Mouse (Mus musculus) liver, embryonic 14.5 days (tissue): ENCODE measurements at regions not wholly inside any gene's neighbourhood (a gene's known extent, or its start where the extent isn't known, plus 50 kb on each side); places are given as distances from the start of the nearest gene placed in this dataset.

ENCODE experiments used
- ATAC-seq: fragments of 200-750 bp; cut with Nextera tagmentation; 2 replicates; pipeline ENCODE4 v1.8.0; 2017; ENCODE audit warnings: moderate number of reproducible peaks, mild to moderate bottlenecking, moderate library complexity; ENCODE audit not compliant: insufficient read depth
- DNase-seq, 3 experiments: peaks; one replicate each; pipeline ENCODE4 v3.0.0-alpha.2; 2012 to 2013; ENCODE audit warnings: low read depth in 3 of 3, low spot score in 3 of 3
- H3K27ac ChIP-seq: fragments of 300-500 bp; sonication (generic); 2 replicates; pipeline ENCODE4 v1.5.1; 2014; ENCODE audit warnings: moderate library complexity, mild to moderate bottlenecking, control low read depth, inconsistent platforms
- H3K27me3 ChIP-seq: fragments of 300-500 bp; sonication (generic); 2 replicates; pipeline ENCODE4 v1.6.1; 2014; ENCODE audit warnings: mild to moderate bottlenecking, low read length, moderate library complexity; ENCODE audit not compliant: control insufficient read depth, insufficient read depth
- H3K36me3 ChIP-seq: fragments of 300-500 bp; sonication (generic); replicated peaks from 2 replicates; pipeline ENCODE4 v1.6.1; 2014; ENCODE audit warnings: low read depth; ENCODE audit not compliant: control insufficient read depth, insufficient read depth
- H3K4me1 ChIP-seq, 2 experiments: fragments of 200-500 bp in 1 of 2; fragments of 300-500 bp in 1 of 2; sonication (generic) in 1 of 2; replicated peaks; 2 replicates each; pipeline ENCODE4 v1.6.1; 2012 to 2014; ENCODE audit warnings: antibody characterized with exemption in 1 of 2, inconsistent platforms in 1 of 2, low read length in 1 of 2; ENCODE audit not compliant: control insufficient read depth in 2 of 2, insufficient read depth in 2 of 2
- H3K4me2 ChIP-seq: fragments of 300-500 bp; sonication (generic); 2 replicates; pipeline ENCODE4 v1.6.1; 2014; ENCODE audit warnings: low read depth, mild to moderate bottlenecking, control low read depth, moderate library complexity
- H3K4me3 ChIP-seq, 2 experiments: fragments of 200-500 bp in 1 of 2; fragments of 300-500 bp in 1 of 2; sonication (generic) in 1 of 2; 2 replicates each; pipeline ENCODE4 v1.5.1; 2012 to 2014; ENCODE audit warnings: low read depth in 2 of 2, low read length in 2 of 2, mild to moderate bottlenecking in 2 of 2, control low read depth in 1 of 2, inconsistent platforms in 1 of 2, moderate library complexity in 1 of 2; ENCODE audit not compliant: insufficient read depth in 1 of 2
- H3K9ac ChIP-seq: fragments of 300-500 bp; sonication (generic); replicated peaks from 2 replicates; pipeline ENCODE4 v1.6.1; 2014; ENCODE audit warnings: mild to moderate bottlenecking, control low read depth, moderate library complexity
- H3K9me3 ChIP-seq: fragments of 300-500 bp; sonication (generic); 2 replicates; pipeline ENCODE4 v1.6.1; 2016; ENCODE audit warnings: low read length, mixed read lengths; ENCODE audit not compliant: control insufficient read depth
- CTCF ChIP-seq: IDR thresholded peaks from 2 replicates; pipeline ENCODE4 v1.5.1; 2016; ENCODE audit warnings: antibody characterized with exemption, low read depth, control low read depth
- EP300 ChIP-seq: IDR thresholded peaks from 2 replicates; pipeline ENCODE4 v1.6.1; 2016; ENCODE audit warnings: antibody characterized with exemption, low read depth
- WGBS: fragments of 180-500 bp; shearing (Covaris S2); extraction: QIAGEN DNeasy Blood & Tissue Kit; methylation state at CpG from one replicate; pipeline ENCODE4 v1.1.7; 2014; ENCODE audit not compliant: insufficient replicate concordance; 5-methylcytosine and 5-hydroxymethylcytosine counted together

DNA sequence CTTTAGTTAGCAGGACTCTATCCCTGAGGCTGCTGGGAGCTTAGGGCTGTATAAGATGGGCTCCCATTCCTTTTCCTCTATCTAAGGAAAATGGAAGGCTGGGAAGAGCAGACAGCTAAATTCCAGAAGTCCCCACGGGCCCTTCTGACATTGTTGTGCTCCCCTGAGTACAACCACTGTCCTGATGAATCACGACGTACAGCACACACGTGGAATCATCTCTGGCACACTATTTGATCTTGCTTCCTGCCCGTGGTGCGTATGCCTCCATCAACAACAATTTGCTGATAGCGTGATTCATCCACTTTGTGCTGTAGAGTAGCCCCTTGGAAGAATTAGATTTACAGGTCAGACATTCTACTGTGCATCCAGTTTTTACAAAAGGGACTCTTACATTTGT, 378.2 kb downstream of the Setd4 start:
- Histone ChIP-seq H3K4me2 (no peak overlapping the region), H3K9ac (no peak overlapping the region), H3K36me3 (no peaks in the 10 kb centered on the region), H3K27ac (no peak overlapping the region), H3K27me3 (no peaks in the 10 kb centered on the region), H3K4me1 (peaks cover 0 to 4% of the 10 kb centered on the region in 2 experiments; a peak in 2 of 4 replicates), H3K4me3 (no peak overlapping the region), H3K9me3 (no peaks in the 10 kb centered on the region)
- 66% methylated on average over 7 of the region's 7 CpGs for WGBS
- no peak for ATAC-seq
- DNase-seq: no peak
- TF ChIP-seq CTCF (no peak), EP300 (no peak)

DNA sequence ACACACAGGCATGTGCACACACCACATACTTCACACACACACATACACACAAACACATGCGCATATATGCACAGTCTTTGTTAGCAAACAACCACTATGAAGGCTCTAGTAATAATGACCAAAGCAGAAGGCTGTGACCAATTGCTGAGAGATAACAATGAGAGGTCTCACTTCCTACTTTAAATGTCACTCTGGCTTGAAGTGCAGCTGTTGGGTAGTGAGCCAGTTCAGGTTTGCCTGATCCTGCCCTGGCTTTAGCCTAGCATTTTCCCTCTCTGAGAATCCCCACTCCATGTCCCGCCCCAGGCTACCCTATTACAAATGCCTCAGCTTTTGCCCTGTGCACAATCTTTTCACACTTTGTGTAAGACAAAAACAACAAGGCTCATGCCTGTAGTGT, 378.7 kb downstream of the Setd4 start:
- Histone ChIP-seq H3K4me2 (no peak overlapping the region), H3K9ac (no peak overlapping the region), H3K9me3 (no peaks in the 10 kb centered on the region), H3K4me3 (no peak overlapping the region), H3K27ac (no peak overlapping the region), H3K36me3 (no peaks in the 10 kb centered on the region), H3K27me3 (no peaks in the 10 kb centered on the region), H3K4me1 (peaks cover 0 to 9% of the 10 kb centered on the region in 2 experiments; a peak in 2 of 4 replicates)
- WGBS: 72% methylated on average over 2 of the region's 2 CpGs
- DNase-seq: no peak
- TF ChIP-seq EP300: no peak
- TF ChIP-seq CTCF: no peak
- no peak for ATAC-seq

DNA sequence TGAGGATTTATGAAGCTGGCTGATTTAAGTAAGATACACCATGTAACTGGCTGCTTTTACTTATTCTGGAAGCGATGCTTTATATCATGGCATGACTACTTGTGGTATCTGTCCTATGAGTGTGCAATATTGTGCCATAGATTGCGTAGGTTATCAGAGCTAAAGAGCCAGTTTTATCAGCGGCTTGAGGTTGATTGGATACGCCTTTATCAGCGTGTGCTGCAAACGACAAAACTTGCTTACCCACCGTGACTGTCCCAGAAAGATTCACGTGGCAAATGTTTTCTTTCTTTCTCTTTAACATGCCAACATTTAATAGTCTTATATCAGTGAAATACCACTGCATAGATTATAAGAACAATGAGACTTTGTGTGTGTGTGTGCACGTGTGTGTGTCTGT, 384.1 kb downstream of the Setd4 start:
- DNase-seq (peak; percentile 13 to 16 (median 16)), ATAC-seq (peak; percentile 59; the same call in 1 of the 2 replicates)
- peak overlapping the region; percentile 1; the same call in 1 of the 2 replicates for H3K4me2 ChIP-seq
- H3K27me3 ChIP-seq: peaks cover 2% of the 10 kb centered on the region; the same call in 1 of the 2 replicates
- no peaks in the 10 kb centered on the region for H3K9me3 ChIP-seq
- H3K9ac ChIP-seq: no peak overlapping the region
- H3K4me1 ChIP-seq: peaks cover 5 to 19% of the 10 kb centered on the region in 2 experiments
- no peak overlapping the region for H3K4me3 ChIP-seq
- 23% methylated on average over 9 of the region's 9 CpGs for WGBS
- no peaks in the 10 kb centered on the region for H3K36me3 ChIP-seq
- H3K27ac ChIP-seq: no peak overlapping the region
- TF ChIP-seq EP300 (peak; percentile 61), CTCF (no peak)

DNA sequence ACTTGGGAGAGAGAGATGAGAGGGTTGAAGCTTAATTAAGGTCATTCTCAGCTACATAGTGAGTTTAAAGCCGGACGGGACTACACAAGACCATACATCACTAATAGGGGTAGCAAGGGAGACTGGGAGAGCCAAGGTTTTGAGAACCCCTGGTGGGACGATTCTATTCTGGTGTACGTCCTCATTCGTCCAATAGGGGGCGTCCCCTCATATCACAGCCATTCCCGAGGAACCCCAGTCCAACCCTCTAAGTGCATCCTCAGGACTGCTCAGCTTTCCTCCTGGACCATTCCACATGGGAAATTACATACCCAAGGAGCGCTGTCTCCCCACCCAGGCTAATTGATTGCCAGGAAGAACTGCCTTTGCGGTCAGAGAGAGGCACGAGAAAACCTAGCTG, 385.5 kb downstream of the Setd4 start:
- Histone ChIP-seq H3K9me3 (no peaks in the 10 kb centered on the region), H3K9ac (no peak overlapping the region), H3K27me3 (peaks cover 2% of the 10 kb centered on the region; the same call in 1 of the 2 replicates), H3K4me1 (peaks cover 5 to 19% of the 10 kb centered on the region in 2 experiments), H3K4me3 (no peak overlapping the region), H3K4me2 (no peak overlapping the region), H3K27ac (no peak overlapping the region), H3K36me3 (no peaks in the 10 kb centered on the region)
- TF ChIP-seq EP300 (no peak), CTCF (peak; percentile 61)
- WGBS: 57% methylated on average over 10 of the region's 10 CpGs
- ATAC-seq (no peak), DNase-seq (no peak)

DNA sequence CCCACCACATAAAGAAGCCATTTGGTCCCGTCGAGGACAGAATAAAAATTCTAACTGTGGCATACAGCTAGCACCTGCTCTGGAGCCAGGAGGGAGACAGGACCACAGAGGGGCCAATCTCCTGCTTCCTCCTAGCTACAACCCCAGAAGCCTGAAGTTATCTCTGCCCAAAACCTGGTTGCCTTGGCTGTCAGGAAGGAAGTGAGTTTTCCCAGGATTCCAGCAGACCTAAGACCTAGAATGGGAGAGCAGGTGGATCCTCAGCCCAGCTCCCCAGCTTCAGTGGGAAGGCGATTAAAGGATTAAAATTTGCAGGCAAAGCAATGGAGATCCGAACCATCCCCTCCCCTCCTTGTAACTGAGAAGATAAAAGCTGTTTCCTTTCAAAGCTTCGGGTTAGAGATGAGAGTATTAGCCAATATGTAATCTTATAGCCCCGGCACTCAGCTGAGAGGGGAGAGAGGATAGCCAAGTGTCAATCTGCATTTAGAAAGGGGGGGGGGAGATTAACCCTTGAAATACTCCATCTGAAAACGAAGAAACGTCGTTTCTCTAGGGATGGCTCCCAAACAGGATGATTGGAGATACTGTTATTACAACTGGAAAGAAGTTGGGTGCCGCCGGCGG, 386.1 kb downstream of the Setd4 start:
- 27% methylated on average over 12 of the region's 12 CpGs for WGBS
- H3K27ac ChIP-seq: no peak overlapping the region
- peaks cover 5 to 19% of the 10 kb centered on the region in 2 experiments for H3K4me1 ChIP-seq
- no peak overlapping the region for H3K4me2 ChIP-seq
- H3K9ac ChIP-seq: no peak overlapping the region
- TF ChIP-seq EP300 (no peak), CTCF (no peak)
- H3K27me3 ChIP-seq: peaks cover 2% of the 10 kb centered on the region; the same call in 1 of the 2 replicates
- DNase-seq (no peak), ATAC-seq (no peak)
- no peaks in the 10 kb centered on the region for H3K36me3 ChIP-seq
- H3K9me3 ChIP-seq: no peaks in the 10 kb centered on the region
- no peak overlapping the region for H3K4me3 ChIP-seq
